Comparison of ENCODE assay signal across 11 mouse cellular contexts in genomic region chr2:93619208-93619849, GRCm38 (mm10). TPM values are rescaled to one million over a fixed set of nuclear protein-coding genes. Genes with fewer than 3 reads are reported as not detected.
DNase-seq lines count a peak whose midpoint lies in the region; ATAC-seq lines count a peak whose summit lies in the region.
"Had no signal": no experiment of that assay in that cellular context is flagged by ENCODE, and none has a peak within 500 bp of the region (broad histone marks: within the 10 kb centered on the region; RNA-seq: fewer than 3 reads in every experiment).

No protein-coding gene starts in this region.

- H3K9me3 ChIP-seq in limb, embryonic 10.5 days (replicated peaks): no peaks in the 10 kb centered on the region
- H3K9me3 ChIP-seq in forebrain, embryonic 16.5 days (ENCODE audit: control insufficient read depth, low read length): no peaks in the 10 kb centered on the region

- peak overlapping the region; percentile 77 for H3K27ac ChIP-seq in limb, embryonic 10.5 days
- H3K27ac ChIP-seq in forebrain, embryonic 16.5 days (ENCODE audit: low read length): no peak overlapping the region
- H3K27ac ChIP-seq: macrophage had no signal

- no peaks in the 10 kb centered on the region for H3K36me3 ChIP-seq in limb, embryonic 10.5 days
- H3K36me3 ChIP-seq in forebrain, embryonic 16.5 days (ENCODE audit: control insufficient read depth, insufficient read depth): no peaks in the 10 kb centered on the region

- ATAC-seq in forebrain, embryonic 16.5 days: no peak

- peaks cover 65% of the 10 kb centered on the region for H3K27me3 ChIP-seq in limb, embryonic 10.5 days (ENCODE audit: low read depth, poor library complexity, severe bottlenecking)
- H3K27me3 ChIP-seq in forebrain, embryonic 16.5 days (replicated peaks; ENCODE audit: control insufficient read depth, insufficient read depth, low read length): no peaks in the 10 kb centered on the region; the same call in 1 of the 2 replicates

- 33% methylated on average over 5 of the region's 5 CpGs for WGBS in limb, embryonic 10.5 days
- 43% methylated on average over 5 of the region's 5 CpGs for WGBS in forebrain, embryonic 16.5 days

- H3K4me2 ChIP-seq in forebrain, embryonic 16.5 days (ENCODE audit: low read length): no peak overlapping the region

- H3K4me3 ChIP-seq in limb, embryonic 10.5 days: no peak overlapping the region
- no peak overlapping the region for H3K4me3 ChIP-seq in forebrain, embryonic 16.5 days (replicated peaks; ENCODE audit: low read length)

- H3K9ac ChIP-seq in forebrain, embryonic 16.5 days (replicated peaks; ENCODE audit: low read depth, low read length): no peak overlapping the region

- peak; percentile 70 for DNase-seq in gastrocnemius, adult 18-20 months (ENCODE audit: low spot score)
- DNase-seq in gastrocnemius, postnatal 4 days (ENCODE audit: low spot score in 2 of 2): no peak
- peak; percentile 55 to 57 for DNase-seq in cerebellum, postnatal 25 days
- DNase-seq in heart, adult 11 months: peak; percentile 98
- no peak for DNase-seq in limb, embryonic 10.5 days (ENCODE audit: low spot score)
- no peak for DNase-seq in urinary bladder, postnatal 10 days (ENCODE audit: low spot score)
- no peak for DNase-seq in ovary, postnatal 36 days (ENCODE audit: low spot score)
- DNase-seq: adrenal gland, adult 8-10 months; kidney, postnatal 14 days had no signal

- H3K4me1 ChIP-seq in limb, embryonic 10.5 days: peaks cover 86% of the 10 kb centered on the region
- H3K4me1 ChIP-seq in forebrain, embryonic 16.5 days (replicated peaks; ENCODE audit: control insufficient read depth, insufficient read depth, low read length): 0 out of 2 replicates have a peak, but pooled peaks cover 2% of the 10 kb centered on the region

RNA-seq across cellular contexts. Expression of gene Alx4, which starts 22.9 kb away (rescaled TPM):
- total RNA-seq in gastrocnemius, adult 18-20 months (2021): under 1 TPM; 0.25 to 0.31 TPM
- under 1 TPM; 0.73 to 0.93 TPM for total RNA-seq in gastrocnemius, postnatal 4 days (2021)
- polyA plus RNA-seq in limb, embryonic 10.5 days (2016; fragmentation: Nextera tagmentation; extraction: Ambion mirVana): 12.5 and 14.8 TPM in 2 replicates
- 0.61 and 1.0 TPM in 2 replicates for polyA plus RNA-seq in forebrain, embryonic 16.5 days (2015; fragmentation: Nextera tagmentation; extraction: Ambion mirVana)
- polyA plus RNA-seq: macrophage had no signal

RNA-seq across cellular contexts. Expression of gene Gm10803, which starts 59.0 kb away (rescaled TPM):
- not detected for total RNA-seq in gastrocnemius, adult 18-20 months (2021)
- total RNA-seq in gastrocnemius, postnatal 4 days (2021): not detected
- polyA plus RNA-seq in limb, embryonic 10.5 days (2016; fragmentation: Nextera tagmentation; extraction: Ambion mirVana): not detected in 2 replicates
- polyA plus RNA-seq in forebrain, embryonic 16.5 days (2015; fragmentation: Nextera tagmentation; extraction: Ambion mirVana): not detected in 2 replicates
- total RNA-seq: adrenal gland, adult 8-10 months had no signal
- polyA plus RNA-seq: macrophage had no signal

Comparison
In these comparisons a context has a peak if more than half of its experiments do, and no peak if none do; other contexts are left out.
1. DNase-seq: peak in gastrocnemius, adult 18-20 months (single experiment), cerebellum, postnatal 25 days (2 of 2) and heart, adult 11 months (single experiment); none in gastrocnemius, postnatal 4 days (0 of 2), limb, embryonic 10.5 days (single experiment), urinary bladder, postnatal 10 days (single experiment) and ovary, postnatal 36 days (single experiment).